Mouse (Mus musculus) limb, embryonic 15.5 days (tissue): ENCODE results near the gene Clk4. TPM values are rescaled to one million over a fixed set of nuclear protein-coding genes. Genes with fewer than 3 reads are reported as not detected.
A peak's percentile ranks its signal among the peaks of the same experiment; 100 is the strongest.

Experiments used
- ATAC-seq: fragments of 200-750 bp; cut with Nextera tagmentation; 2 replicates; pipeline ENCODE4 v1.8.0; 2017; ENCODE audit warnings: low read depth, moderate TSS enrichment; ENCODE audit not compliant: insufficient number of reproducible peaks, low FRiP score, low TSS enrichment
- H3K27ac ChIP-seq: fragments of 300-500 bp; sonication (generic); 2 replicates; pipeline ENCODE4 v1.5.1; 2015; ENCODE audit warnings: moderate library complexity, mild to moderate bottlenecking, inconsistent platforms
- H3K27me3 ChIP-seq: fragments of 300-500 bp; sonication (generic); 2 replicates; pipeline ENCODE4 v1.6.1; 2015; ENCODE audit warnings: inconsistent platforms
- H3K36me3 ChIP-seq: fragments of 300-500 bp; sonication (generic); 2 replicates; pipeline ENCODE4 v1.6.1; 2015; ENCODE audit warnings: inconsistent platforms
- H3K4me1 ChIP-seq: fragments of 300-500 bp; sonication (generic); 2 replicates; pipeline ENCODE4 v1.6.1; 2015; ENCODE audit warnings: inconsistent platforms
- H3K4me2 ChIP-seq: fragments of 300-500 bp; sonication (generic); 2 replicates; pipeline ENCODE4 v1.6.1; 2015; ENCODE audit warnings: mild to moderate bottlenecking, inconsistent platforms
- H3K4me3 ChIP-seq: fragments of 300-500 bp; sonication (generic); 2 replicates; pipeline ENCODE4 v1.5.1; 2015; ENCODE audit warnings: mild to moderate bottlenecking, inconsistent platforms
- H3K9ac ChIP-seq: fragments of 300-500 bp; sonication (generic); 2 replicates; pipeline ENCODE4 v1.6.1; 2015; ENCODE audit warnings: inconsistent platforms
- H3K9me3 ChIP-seq: fragments of 300-500 bp; sonication (generic); 2 replicates; pipeline ENCODE4 v1.6.1; 2016; ENCODE audit warnings: inconsistent platforms
- WGBS: fragments of 180-500 bp; shearing (Covaris S2); methylation state at CpG from one replicate; pipeline ENCODE4 v1.1.7; 2015; 5-methylcytosine and 5-hydroxymethylcytosine counted together
- polyA plus RNA-seq: library from polyadenylated mRNA; unstranded; fragments of >200 nt; fragmentation: Nextera tagmentation; extraction: Ambion mirVana; gene quantifications from 2 replicates; pipeline ENCODE4 v1.2.1, GENCODE M21; 2015

The Clk4 gene
- 115 and 119 TPM in 2 replicates for polyA plus RNA-seq

GRCm38 (mm10) chr11:51261680-51262219, at the start of gene Clk4:
Gene Clk4, plus strand, starts transcription at chr11:51261730.
- Histone ChIP-seq H3K27me3 (no peaks in the 10 kb centered on the region), H3K36me3 (no peaks in the 10 kb centered on the region)

GRCm38 (mm10) chr11:51214021-51214420, 47.5 kb upstream of the Clk4 start:
- Histone ChIP-seq H3K9ac (no peak overlapping the region), H3K4me3 (no peak overlapping the region), H3K9me3 (no peaks in the 10 kb centered on the region), H3K27ac (no peak overlapping the region), H3K4me1 (no peaks in the 10 kb centered on the region), H3K4me2 (no peak overlapping the region), H3K27me3 (no peaks in the 10 kb centered on the region), H3K36me3 (no peaks in the 10 kb centered on the region)
- no peak for ATAC-seq
- WGBS, result 85% methylated on average over 7 of the region's 7 CpGs

More at GRCm38 (mm10) chr11:51261680-51262219, at the start of gene Clk4:
- Histone ChIP-seq H3K4me1 (peaks cover 25% of the 10 kb centered on the region), H3K4me3 (peak within 1 kb of the TSS; percentile 85), H3K9ac (peak within 1 kb of the TSS; percentile 56), H3K27ac (peak within 1 kb of the TSS; percentile 96), H3K4me2 (peak within 1 kb of the TSS; percentile 95), H3K9me3 (no peaks in the 10 kb centered on the region)
- WGBS, result 87% methylated on average over 3 of the region's 3 CpGs
- ATAC-seq, result no peak

GRCm38 (mm10) chr11:51219396-51219980, 42.0 kb upstream of the Clk4 start:
- H3K9me3 ChIP-seq, result no peaks in the 10 kb centered on the region
- no peak for ATAC-seq
- 81% methylated on average over 12 of the region's 12 CpGs for WGBS
- no peaks in the 10 kb centered on the region for H3K4me1 ChIP-seq
- H3K27me3 ChIP-seq, result no peaks in the 10 kb centered on the region
- H3K4me2 ChIP-seq, result no peak overlapping the region
- no peaks in the 10 kb centered on the region for H3K36me3 ChIP-seq
- no peak overlapping the region for H3K9ac ChIP-seq
- no peak overlapping the region for H3K4me3 ChIP-seq
- H3K27ac ChIP-seq, result no peak overlapping the region

GRCm38 (mm10) chr11:51220308-51220707, 41.2 kb upstream of the Clk4 start, which contains the start of gene Gm12569:
Gene Gm12569, plus strand, starts transcription at chr11:51220473.
- no peaks in the 10 kb centered on the region for H3K9me3 ChIP-seq
- H3K27me3 ChIP-seq, result no peaks in the 10 kb centered on the region
- no peak within 1 kb of the TSS for H3K4me2 ChIP-seq
- 93% methylated on average over 11 of the region's 11 CpGs for WGBS
- no peaks in the 10 kb centered on the region for H3K36me3 ChIP-seq
- H3K4me3 ChIP-seq, result no peak within 1 kb of the TSS
- no peak within 1 kb of the TSS for H3K27ac ChIP-seq
- no peak within 1 kb of the TSS for H3K9ac ChIP-seq
- no peaks in the 10 kb centered on the region for H3K4me1 ChIP-seq
- ATAC-seq, result no peak

- no peaks in the 10 kb centered on the region for H3K36me3 ChIP-seq
- no peak overlapping the region for H3K4me3 ChIP-seq
- no peak for ATAC-seq
- H3K4me1 ChIP-seq, result no peaks in the 10 kb centered on the region
- no peak overlapping the region for H3K9ac ChIP-seq
- no peaks in the 10 kb centered on the region for H3K9me3 ChIP-seq
- no peaks in the 10 kb centered on the region for H3K27me3 ChIP-seq
- H3K4me2 ChIP-seq, result no peak overlapping the region
- no peak overlapping the region for H3K27ac ChIP-seq
- 73% methylated on average over 4 of the region's 4 CpGs for WGBS
Measured at GRCm38 (mm10) chr11:51227104-51227503, 34.4 kb upstream of the Clk4 start.

- H3K4me2 ChIP-seq, result no peak overlapping the region
- WGBS, result 77% methylated on average over 9 of the region's 9 CpGs
- no peaks in the 10 kb centered on the region for H3K36me3 ChIP-seq
- H3K27ac ChIP-seq, result no peak overlapping the region
- H3K9me3 ChIP-seq, result no peaks in the 10 kb centered on the region
- H3K4me1 ChIP-seq, result no peaks in the 10 kb centered on the region
- no peak overlapping the region for H3K9ac ChIP-seq
- ATAC-seq, result no peak
- H3K27me3 ChIP-seq, result no peaks in the 10 kb centered on the region
- no peak overlapping the region for H3K4me3 ChIP-seq
Measured at GRCm38 (mm10) chr11:51234626-51235025, 26.9 kb upstream of the Clk4 start.

GRCm38 (mm10) chr11:51242897-51243296, 18.6 kb upstream of the Clk4 start:
- Histone ChIP-seq H3K27ac (no peak overlapping the region), H3K9ac (no peak overlapping the region), H3K4me1 (no peaks in the 10 kb centered on the region), H3K27me3 (no peaks in the 10 kb centered on the region), H3K36me3 (no peaks in the 10 kb centered on the region), H3K9me3 (no peaks in the 10 kb centered on the region), H3K4me3 (no peak overlapping the region), H3K4me2 (no peak overlapping the region)
- 87% methylated on average over 2 of the region's 2 CpGs for WGBS
- ATAC-seq, result no peak

GRCm38 (mm10) chr11:51257006-51257405, 4.5 kb upstream of the Clk4 start:
- H3K9ac ChIP-seq, result no peak overlapping the region
- WGBS, result 90% methylated on average over 4 of the region's 4 CpGs
- H3K27ac ChIP-seq, result no peak overlapping the region
- no peaks in the 10 kb centered on the region for H3K4me1 ChIP-seq
- no peaks in the 10 kb centered on the region for H3K36me3 ChIP-seq
- no peak for ATAC-seq
- no peak overlapping the region for H3K4me3 ChIP-seq
- H3K27me3 ChIP-seq, result no peaks in the 10 kb centered on the region
- H3K9me3 ChIP-seq, result no peaks in the 10 kb centered on the region
- H3K4me2 ChIP-seq, result no peak overlapping the region

- Histone ChIP-seq H3K4me3 (peak within 1 kb of the TSS; percentile 85), H3K27me3 (no peaks in the 10 kb centered on the region), H3K36me3 (0 out of 2 replicates have a peak, but pooled peaks cover 4% of the 10 kb centered on the region), H3K9ac (peak within 1 kb of the TSS; percentile 92), H3K27ac (peak within 1 kb of the TSS; percentile 96), H3K4me1 (peaks cover 25% of the 10 kb centered on the region), H3K4me2 (peak within 1 kb of the TSS; percentile 95), H3K9me3 (no peaks in the 10 kb centered on the region)
- peak; percentile 97 for ATAC-seq
- 8% methylated on average over 57 of the region's 57 CpGs for WGBS
Measured at GRCm38 (mm10) chr11:51262342-51263285, 1.1 kb downstream of the Clk4 start, which contains the start of gene BC049762. Gene BC049762, minus strand, starts transcription at chr11:51263046.

GRCm38 (mm10) chr11:51263286-51263831, 1.8 kb downstream of the Clk4 start:
- ATAC-seq, result peak; percentile 23; the same call in 1 of the 2 replicates
- WGBS, result under 1% methylated on average over 50 of the region's 50 CpGs
- peak overlapping the region; percentile 95 for H3K4me2 ChIP-seq
- no peaks in the 10 kb centered on the region for H3K9me3 ChIP-seq
- 0 out of 2 replicates have a peak, but pooled peaks cover 4% of the 10 kb centered on the region for H3K36me3 ChIP-seq
- peaks cover 25% of the 10 kb centered on the region for H3K4me1 ChIP-seq
- no peaks in the 10 kb centered on the region for H3K27me3 ChIP-seq
- H3K4me3 ChIP-seq, result peak overlapping the region; percentile 85
- peak overlapping the region; percentile 92 for H3K9ac ChIP-seq
- peak overlapping the region; percentile 96 for H3K27ac ChIP-seq

- Histone ChIP-seq H3K36me3 (peaks cover 6% of the 10 kb centered on the region; the same call in 1 of the 2 replicates), H3K4me2 (peak overlapping the region; percentile 95), H3K4me3 (peak overlapping the region; percentile 85), H3K27me3 (no peaks in the 10 kb centered on the region), H3K9ac (0 out of 2 replicates have a peak overlapping the region, but pooled peaks have one; percentile 14), H3K4me1 (peaks cover 25% of the 10 kb centered on the region), H3K27ac (no peak overlapping the region), H3K9me3 (no peaks in the 10 kb centered on the region)
- no peak for ATAC-seq
- 12% methylated on average over 6 of the region's 6 CpGs for WGBS
Measured at GRCm38 (mm10) chr11:51264352-51264751, 2.8 kb downstream of the Clk4 start.
